Comparison of ENCODE assay signal across 8 mouse cellular contexts in genomic region chr2:152652901-152653620, GRCm38 (mm10). TPM values are rescaled to one million over a fixed set of nuclear protein-coding genes. Genes with fewer than 3 reads are reported as not detected.
A peak's percentile ranks its signal among the peaks of the same experiment; 100 is the strongest.
DNase-seq lines count a peak whose midpoint lies in the region; ATAC-seq and TF ChIP-seq lines count a peak whose summit lies in the region.

No protein-coding gene starts in this region.

- intact Hi-C loops in heart, adult 2 months (cut with DNase I) = no loop called here

- H3K4me3 ChIP-seq in layer of hippocampus, adult 2 months = no peak overlapping the region
- no peak overlapping the region for H3K4me3 ChIP-seq in heart, adult 2 months

- no peak for DNase-seq in layer of hippocampus, adult 2 months (ENCODE audit: low spot score in 2 of 2)
- no peak for DNase-seq in layer of hippocampus, postnatal 14 days (ENCODE audit: low spot score in 2 of 2)
- DNase-seq in adrenal gland, adult 2 months = peak; percentile 88
- DNase-seq in heart, adult 2 months = peak; percentile 55 to 71
- peak; percentile 73 to 75 for DNase-seq in lung, adult 18-20 months
- no peak for DNase-seq in embryo, embryonic 10.5 days (ENCODE audit: low spot score)
- DNase-seq in left cerebral cortex, adult 18-20 months (ENCODE audit: low spot score in 2 of 2) = no peak

- no peaks in the 10 kb centered on the region for H3K36me3 ChIP-seq in heart, adult 2 months (ENCODE audit: control insufficient read depth, insufficient read depth, low read length)

- TF ChIP-seq CTCF in layer of hippocampus, adult 2 months (conservative IDR thresholded peaks at IDR 0.05) = no peak
- no peak for TF ChIP-seq CTCF in heart, adult 2 months (IDR thresholded peaks at IDR 0.05)

- H3K4me1 ChIP-seq in heart, adult 2 months (ENCODE audit: control insufficient read depth, insufficient read depth, low read length) = peaks cover 8% of the 10 kb centered on the region; the same call in 1 of the 2 replicates

- no peak for ATAC-seq in activated CD4-positive, CD25-positive, alpha-beta regulatory T cell, adult 4 months

- no peaks in the 10 kb centered on the region for H3K79me2 ChIP-seq in heart, adult 2 months (replicated peaks; ENCODE audit: control insufficient read depth, insufficient read depth, low read length)

- H3K27ac ChIP-seq in layer of hippocampus, adult 2 months = peak overlapping the region; percentile 49; the same call in 1 of the 2 replicates
- H3K27ac ChIP-seq in heart, adult 2 months = peak overlapping the region; percentile 48

- H3K9ac ChIP-seq in heart, adult 2 months (ENCODE audit: low read depth, low read length) = no peak overlapping the region

- WGBS in heart, adult 2 months = 30% methylated on average over 10 of the region's 10 CpGs

- TF ChIP-seq POLR2A in heart, adult 2 months (IDR thresholded peaks at IDR 0.05; ENCODE audit: insufficient read depth, low read depth, low read length) = no peak

- TF ChIP-seq EP300 in heart, adult 2 months (IDR thresholded peaks at IDR 0.05; ENCODE audit: insufficient read depth, low read depth, low read length) = no peak

- H3K27me3 ChIP-seq in heart, adult 2 months (ENCODE audit: control insufficient read depth, insufficient read depth, low read length) = no peaks in the 10 kb centered on the region

RNA-seq across cellular contexts. Expression of gene H13, which starts 16.2 kb away (rescaled TPM):
- 10 to 100 TPM; 71.5 to 73.3 TPM for total RNA-seq in layer of hippocampus, adult 2 months (2021)
- total RNA-seq in layer of hippocampus, postnatal 14 days (2021) = 10 to 100 TPM; 84.9 to 86.7 TPM
- total RNA-seq in adrenal gland, adult 2 months (2021) = 100 to 1,000 TPM; 164 to 202 TPM
- polyA plus RNA-seq in adrenal gland, adult 2 months (2012; rRNA removed) = 358 and 395 TPM in 2 replicates
- 10 to 100 TPM; 33.9 to 37.6 TPM for total RNA-seq in heart, adult 2 months (2021)
- polyA plus RNA-seq in heart, adult 2 months (2012; rRNA removed) = 42.9 and 43.5 TPM in 2 replicates
- polyA plus RNA-seq in activated CD4-positive, CD25-positive, alpha-beta regulatory T cell, adult 4 months (2017; shearing (Covaris generic)) = 10 to 100 TPM; 72.7 to 82.3 TPM
- 10 to 100 TPM; 73.4 to 79.2 TPM for total RNA-seq in left cerebral cortex, adult 18-20 months (2021)

RNA-seq across cellular contexts. Expression of gene Rem1, which starts 26.3 kb away (rescaled TPM):
- 1 to 10 TPM in 1 of 2 experiments, under 1 TPM in 1; 0.42 to 2.0 TPM for total RNA-seq in layer of hippocampus, adult 2 months (2021)
- under 1 TPM; 0.72 to 0.83 TPM for total RNA-seq in layer of hippocampus, postnatal 14 days (2021)
- 10 to 100 TPM; 11.3 to 18.1 TPM for total RNA-seq in adrenal gland, adult 2 months (2021)
- 11.9 and 21.0 TPM in 2 replicates for polyA plus RNA-seq in adrenal gland, adult 2 months (2012; rRNA removed)
- 1 to 10 TPM; 5.8 to 7.1 TPM for total RNA-seq in heart, adult 2 months (2021)
- polyA plus RNA-seq in heart, adult 2 months (2012; rRNA removed) = 5.6 and 7.1 TPM in 2 replicates
- not detected for polyA plus RNA-seq in activated CD4-positive, CD25-positive, alpha-beta regulatory T cell, adult 4 months (2017; shearing (Covaris generic))
- total RNA-seq in left cerebral cortex, adult 18-20 months (2021) = under 1 TPM; 0.72 to 0.94 TPM

RNA-seq across cellular contexts. Expression of gene Defb25, which starts 30.2 kb away (rescaled TPM):
- not detected for total RNA-seq in layer of hippocampus, adult 2 months (2021)
- total RNA-seq in layer of hippocampus, postnatal 14 days (2021) = not detected
- total RNA-seq in adrenal gland, adult 2 months (2021) = not detected
- 1.0 TPM in 1 of 2 replicates, not detected in the other for polyA plus RNA-seq in adrenal gland, adult 2 months (2012; rRNA removed)
- total RNA-seq in heart, adult 2 months (2021) = not detected
- not detected in 2 replicates for polyA plus RNA-seq in heart, adult 2 months (2012; rRNA removed)
- polyA plus RNA-seq in activated CD4-positive, CD25-positive, alpha-beta regulatory T cell, adult 4 months (2017; shearing (Covaris generic)) = not detected
- total RNA-seq in left cerebral cortex, adult 18-20 months (2021) = not detected

RNA-seq across cellular contexts. Expression of gene Mcts2, which starts 33.8 kb away (rescaled TPM):
- total RNA-seq in layer of hippocampus, adult 2 months (2021) = 10 to 100 TPM; 18.8 to 20.8 TPM
- total RNA-seq in layer of hippocampus, postnatal 14 days (2021) = 10 to 100 TPM; 25.4 to 25.7 TPM
- total RNA-seq in adrenal gland, adult 2 months (2021) = 10 to 100 TPM; 26.7 to 32.9 TPM
- 1.9 and 2.3 TPM in 2 replicates for polyA plus RNA-seq in adrenal gland, adult 2 months (2012; rRNA removed)
- 10 to 100 TPM; 14.8 to 18.2 TPM for total RNA-seq in heart, adult 2 months (2021)
- 8.6 and 12.1 TPM in 2 replicates for polyA plus RNA-seq in heart, adult 2 months (2012; rRNA removed)
- 1 to 10 TPM; 2.1 to 2.5 TPM for polyA plus RNA-seq in activated CD4-positive, CD25-positive, alpha-beta regulatory T cell, adult 4 months (2017; shearing (Covaris generic))
- total RNA-seq in left cerebral cortex, adult 18-20 months (2021) = 10 to 100 TPM; 14.1 to 17.5 TPM

RNA-seq across cellular contexts. Expression of gene Defb36, which starts 48.9 kb away (rescaled TPM):
- not detected for total RNA-seq in layer of hippocampus, adult 2 months (2021)
- total RNA-seq in layer of hippocampus, postnatal 14 days (2021) = not detected
- under 1 TPM in 1 of 2 experiments, not detected in 1; 0.73 TPM for total RNA-seq in adrenal gland, adult 2 months (2021)
- polyA plus RNA-seq in adrenal gland, adult 2 months (2012; rRNA removed) = 0.86 and 0.95 TPM in 2 replicates
- not detected for total RNA-seq in heart, adult 2 months (2021)
- not detected in 2 replicates for polyA plus RNA-seq in heart, adult 2 months (2012; rRNA removed)
- polyA plus RNA-seq in activated CD4-positive, CD25-positive, alpha-beta regulatory T cell, adult 4 months (2017; shearing (Covaris generic)) = not detected
- not detected for total RNA-seq in left cerebral cortex, adult 18-20 months (2021)

Comparison
In these comparisons a context has a peak if more than half of its experiments do, and no peak if none do; other contexts are left out.
1. DNase-seq: peak in adrenal gland, adult 2 months (single experiment), heart, adult 2 months (2 of 2) and lung, adult 18-20 months (2 of 2); none in layer of hippocampus, adult 2 months (0 of 2), layer of hippocampus, postnatal 14 days (0 of 2), embryo, embryonic 10.5 days (single experiment) and left cerebral cortex, adult 18-20 months (0 of 2).